Mouse (Mus musculus) kidney, adult 2 months (tissue): ENCODE data around the gene Pdgfb.

ENCODE experiments used
- CTCF ChIP-seq: fragments of 200-500 bp; conservative IDR thresholded peaks from 2 replicates; pipeline ENCODE4 v1.5.1; 2011; ENCODE audit warnings: low read depth, mild to moderate bottlenecking, control low read depth, low read length, moderate library complexity, mixed read lengths; ENCODE audit not compliant: insufficient read depth, insufficient read length
- POLR2A ChIP-seq: fragments of 200-500 bp; IDR thresholded peaks from one replicate; pipeline ENCODE4 v1.6.1; 2011; ENCODE audit warnings: low read depth, low read length, control low read depth

GRCm38 (mm10) chr15:80047973-80048372, 33.2 kb upstream of the Pdgfb start:
- no peak for TF ChIP-seq CTCF
- TF ChIP-seq POLR2A = no peak
